Mouse (Mus musculus) skeletal muscle tissue, adult 2 months (tissue): ENCODE data around the gene Palm2.

Source experiments
- DNase-seq: peaks from one replicate; pipeline ENCODE4 v3.0.0-alpha.2; 2012; ENCODE audit warnings: low read depth, low spot score

The Palm2 gene

GRCm38 (mm10) chr4:57612716-57613115, 178.7 kb downstream of the Palm2 start:
- DNase-seq, result no peak

- DNase-seq, result no peak
These were observed 180.6 kb downstream of the Palm2 start for GRCm38 (mm10) chr4:57614686-57615085.

- DNase-seq, result no peak
These were observed 184.7 kb downstream of the Palm2 start for GRCm38 (mm10) chr4:57618743-57619142.

- DNase-seq, result no peak
These were observed 188.8 kb downstream of the Palm2 start for GRCm38 (mm10) chr4:57622816-57623215.

- DNase-seq, result no peak
These were observed 190.8 kb downstream of the Palm2 start for GRCm38 (mm10) chr4:57624819-57625218.

- DNase-seq, result no peak
These were observed 191.3 kb downstream of the Palm2 start for GRCm38 (mm10) chr4:57625306-57625705.

- no peak for DNase-seq
These were observed 191.7 kb downstream of the Palm2 start for GRCm38 (mm10) chr4:57625756-57626155.

- DNase-seq, result no peak
These were observed 192.9 kb downstream of the Palm2 start for GRCm38 (mm10) chr4:57626921-57627320.

GRCm38 (mm10) chr4:57632386-57632785, 198.3 kb downstream of the Palm2 start:
- DNase-seq, result no peak

GRCm38 (mm10) chr4:57633052-57633451, 199.0 kb downstream of the Palm2 start:
- DNase-seq, result no peak

GRCm38 (mm10) chr4:57634956-57635355, 200.9 kb downstream of the Palm2 start:
- DNase-seq, result no peak

GRCm38 (mm10) chr4:57636782-57637482, 202.9 kb downstream of the Palm2 start:
- no peak for DNase-seq

GRCm38 (mm10) chr4:57637636-57638386, 203.8 kb downstream of the Palm2 start:
- DNase-seq, result no peak

GRCm38 (mm10) chr4:57638941-57639340, 204.9 kb downstream of the Palm2 start:
- no peak for DNase-seq

GRCm38 (mm10) chr4:57640222-57640621, 206.2 kb downstream of the Palm2 start:
- no peak for DNase-seq

- no peak for DNase-seq
These were observed 206.9 kb downstream of the Palm2 start for GRCm38 (mm10) chr4:57640971-57641370.

GRCm38 (mm10) chr4:57650994-57651393, 216.9 kb downstream of the Palm2 start:
- no peak for DNase-seq

GRCm38 (mm10) chr4:57651547-57651946, 217.5 kb downstream of the Palm2 start:
- DNase-seq, result no peak

- DNase-seq, result no peak
These were observed 218.3 kb downstream of the Palm2 start for GRCm38 (mm10) chr4:57652185-57652904.

- DNase-seq, result no peak
These were observed 221.9 kb downstream of the Palm2 start for GRCm38 (mm10) chr4:57655966-57656365.

- no peak for DNase-seq
These were observed 222.3 kb downstream of the Palm2 start for GRCm38 (mm10) chr4:57656388-57656787.

GRCm38 (mm10) chr4:57656861-57657260, 222.8 kb downstream of the Palm2 start:
- no peak for DNase-seq
